ENCODE assay signal across 12 mouse cellular contexts in the genomic region with DNA sequence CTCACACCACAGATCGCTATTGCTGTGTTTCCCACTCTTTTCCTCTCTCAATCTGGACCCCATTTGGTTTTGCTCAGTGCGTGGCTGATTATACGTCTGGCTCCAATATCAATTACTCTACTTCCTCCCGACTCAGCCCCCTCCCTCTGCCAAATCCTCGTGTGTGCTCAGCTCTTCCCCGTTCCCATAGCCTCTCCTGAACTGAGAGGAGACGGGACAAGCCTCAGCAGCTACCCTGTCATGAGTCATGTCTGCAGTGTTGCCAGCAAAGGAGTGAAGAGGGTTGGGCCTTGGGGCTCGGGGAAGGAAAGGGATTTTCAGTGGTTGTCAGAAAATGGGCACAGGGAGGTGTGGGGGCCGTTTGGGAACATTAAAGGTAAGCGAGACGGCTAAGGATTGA. TPM values are rescaled to one million over a fixed set of nuclear protein-coding genes. Genes with fewer than 3 reads are reported as not detected.
DNase-seq lines count a peak whose midpoint lies in the region; ATAC-seq lines count a peak whose summit lies in the region.
"Had no signal": no experiment of that assay in that cellular context is flagged by ENCODE, and none has a peak within 500 bp of the region (broad histone marks: within the 10 kb centered on the region; RNA-seq: fewer than 3 reads in every experiment).

No protein-coding gene starts in this region.

- H3K4me3 ChIP-seq in forebrain, embryonic 16.5 days (replicated peaks; ENCODE audit: low read length) = no peak overlapping the region
- no peak overlapping the region for H3K4me3 ChIP-seq in forebrain, embryonic 12.5 days (replicated peaks)
- no peak overlapping the region for H3K4me3 ChIP-seq in intestine, embryonic 15.5 days (replicated peaks)
- H3K4me3 ChIP-seq: liver, embryonic 12.5 days; midbrain, embryonic 10.5 days; neural tube, embryonic 12.5 days had no signal

- H3K4me2 ChIP-seq in forebrain, embryonic 16.5 days (ENCODE audit: low read length) = 0 out of 2 replicates have a peak overlapping the region, but pooled peaks have one; percentile 16
- no peak overlapping the region for H3K4me2 ChIP-seq in forebrain, embryonic 12.5 days
- H3K4me2 ChIP-seq in intestine, embryonic 15.5 days (replicated peaks) = no peak overlapping the region
- H3K4me2 ChIP-seq: liver, embryonic 12.5 days; neural tube, embryonic 12.5 days had no signal

- H3K36me3 ChIP-seq in forebrain, embryonic 16.5 days (ENCODE audit: control insufficient read depth, insufficient read depth) = no peaks in the 10 kb centered on the region
- H3K36me3 ChIP-seq in forebrain, embryonic 12.5 days (replicated peaks) = no peaks in the 10 kb centered on the region
- no peaks in the 10 kb centered on the region for H3K36me3 ChIP-seq in intestine, embryonic 15.5 days
- H3K36me3 ChIP-seq: liver, embryonic 12.5 days; midbrain, embryonic 10.5 days; neural tube, embryonic 12.5 days had no signal

- ATAC-seq in forebrain, embryonic 16.5 days = peak; percentile 52; the same call in 1 of the 2 replicates
- ATAC-seq in forebrain, embryonic 12.5 days (ENCODE audit: low FRiP score) = no peak
- ATAC-seq in intestine, embryonic 15.5 days = no peak
- ATAC-seq: liver, embryonic 12.5 days had no signal

- H3K4me1 ChIP-seq in forebrain, embryonic 16.5 days (replicated peaks; ENCODE audit: control insufficient read depth, insufficient read depth, low read length) = no peaks in the 10 kb centered on the region
- peaks cover 11% of the 10 kb centered on the region for H3K4me1 ChIP-seq in forebrain, embryonic 12.5 days
- H3K4me1 ChIP-seq in intestine, embryonic 15.5 days (replicated peaks) = no peaks in the 10 kb centered on the region
- H3K4me1 ChIP-seq: liver, embryonic 12.5 days had no signal

- H3K27me3 ChIP-seq in forebrain, embryonic 16.5 days (replicated peaks; ENCODE audit: control insufficient read depth, insufficient read depth, low read length) = peaks cover 5% of the 10 kb centered on the region
- H3K27me3 ChIP-seq in forebrain, embryonic 12.5 days = peaks cover 44% of the 10 kb centered on the region
- H3K27me3 ChIP-seq in intestine, embryonic 15.5 days (replicated peaks) = 0 out of 2 replicates have a peak, but pooled peaks cover 3% of the 10 kb centered on the region
- H3K27me3 ChIP-seq: neural tube, embryonic 12.5 days had no signal

- H3K27ac ChIP-seq in forebrain, embryonic 16.5 days (ENCODE audit: low read length) = no peak overlapping the region
- H3K27ac ChIP-seq in forebrain, embryonic 12.5 days = no peak overlapping the region
- no peak overlapping the region for H3K27ac ChIP-seq in intestine, embryonic 15.5 days
- H3K27ac ChIP-seq: liver, embryonic 12.5 days; midbrain, embryonic 10.5 days; neural tube, embryonic 12.5 days had no signal

- H3K9me3 ChIP-seq in forebrain, embryonic 16.5 days (ENCODE audit: control insufficient read depth, low read length) = no peaks in the 10 kb centered on the region
- H3K9me3 ChIP-seq in forebrain, embryonic 12.5 days = no peaks in the 10 kb centered on the region
- no peaks in the 10 kb centered on the region for H3K9me3 ChIP-seq in intestine, embryonic 15.5 days
- H3K9me3 ChIP-seq: liver, embryonic 12.5 days; midbrain, embryonic 10.5 days; neural tube, embryonic 12.5 days had no signal

- 58% methylated on average over 11 of the region's 11 CpGs for WGBS in forebrain, embryonic 16.5 days
- 68% methylated on average over 11 of the region's 11 CpGs for WGBS in forebrain, embryonic 12.5 days
- WGBS in intestine, embryonic 15.5 days = 57% methylated on average over 11 of the region's 11 CpGs

- H3K9ac ChIP-seq in forebrain, embryonic 16.5 days (replicated peaks; ENCODE audit: low read depth, low read length) = no peak overlapping the region
- no peak overlapping the region for H3K9ac ChIP-seq in forebrain, embryonic 12.5 days
- no peak overlapping the region for H3K9ac ChIP-seq in intestine, embryonic 15.5 days
- H3K9ac ChIP-seq: liver, embryonic 12.5 days; neural tube, embryonic 12.5 days had no signal

- peak; percentile 32 to 38 for DNase-seq in right cerebral cortex, adult 2 months (ENCODE audit: low spot score in 2 of 2)
- no peak for DNase-seq in right cerebral cortex, postnatal 36 days (ENCODE audit: low spot score in 2 of 2)
- peak; percentile 12 to 22 for DNase-seq in layer of hippocampus, adult 8-10 months (ENCODE audit: low spot score in 2 of 2)
- DNase-seq in urinary bladder, postnatal 25 days (ENCODE audit: low spot score) = peak; percentile 20
- DNase-seq in thymus, postnatal 14 days = no peak
- DNase-seq: thymus, adult 18-20 months had no signal

RNA-seq across cellular contexts. Expression of a gene that starts 12.3 kb away (rescaled TPM):
- polyA plus RNA-seq in forebrain, embryonic 16.5 days (2015; fragmentation: Nextera tagmentation; extraction: Ambion mirVana) = 0.07 and 0.08 TPM in 2 replicates
- polyA plus RNA-seq in forebrain, embryonic 12.5 days (2016; fragmentation: Nextera tagmentation; extraction: Ambion mirVana) = 0.13 and 0.20 TPM in 2 replicates
- total RNA-seq in layer of hippocampus, adult 8-10 months (2022) = not detected
- polyA plus RNA-seq in intestine, embryonic 15.5 days (2015; fragmentation: Nextera tagmentation; extraction: Ambion mirVana) = 0.08 and 0.15 TPM in 2 replicates
- polyA plus RNA-seq: liver, embryonic 12.5 days; midbrain, embryonic 10.5 days had no signal

Comparison
In these comparisons a context has a peak if more than half of its experiments do, and no peak if none do; other contexts are left out.
1. DNase-seq: peak in right cerebral cortex, adult 2 months (2 of 2), layer of hippocampus, adult 8-10 months (2 of 2) and urinary bladder, postnatal 25 days (single experiment); none in right cerebral cortex, postnatal 36 days (0 of 2) and thymus, postnatal 14 days (single experiment).